Mouse (Mus musculus) stomach, embryonic 16.5 days (tissue): ENCODE data around the gene Crb1. TPM values are rescaled to one million over a fixed set of nuclear protein-coding genes. Genes with fewer than 3 reads are reported as not detected.

Source experiments
- ATAC-seq: fragments of 200-750 bp; cut with Nextera tagmentation; 2 replicates; pipeline ENCODE4 v1.8.0; 2017; ENCODE audit warnings: moderate number of reproducible peaks, moderate TSS enrichment; ENCODE audit not compliant: insufficient read depth, low FRiP score
- H3K27ac ChIP-seq: fragments of 300-500 bp; sonication (generic); 2 replicates; pipeline ENCODE4 v1.5.1; 2014; ENCODE audit warnings: low read length
- H3K27me3 ChIP-seq: fragments of 300-500 bp; sonication (generic); 2 replicates; pipeline ENCODE4 v1.6.1; 2014; ENCODE audit warnings: low read length, control low read depth, mixed read lengths; ENCODE audit not compliant: control insufficient read depth, insufficient read depth
- H3K36me3 ChIP-seq: fragments of 300-500 bp; sonication (generic); 2 replicates; pipeline ENCODE4 v1.6.1; 2014; ENCODE audit warnings: low read length; ENCODE audit not compliant: control insufficient read depth, insufficient read depth
- H3K4me1 ChIP-seq: fragments of 300-500 bp; sonication (generic); 2 replicates; pipeline ENCODE4 v1.6.1; 2014; ENCODE audit warnings: low read length, control low read depth, mixed read lengths; ENCODE audit not compliant: control insufficient read depth, insufficient read depth
- H3K4me2 ChIP-seq: fragments of 300-500 bp; sonication (generic); 2 replicates; pipeline ENCODE4 v1.6.1; 2014; ENCODE audit warnings: low read depth, low read length, mixed read lengths
- H3K4me3 ChIP-seq: fragments of 300-500 bp; sonication (generic); replicated peaks from 2 replicates; pipeline ENCODE4 v1.5.1; 2014; ENCODE audit warnings: mild to moderate bottlenecking, low read length
- H3K9ac ChIP-seq: fragments of 300-500 bp; sonication (generic); 2 replicates; pipeline ENCODE4 v1.6.1; 2014; ENCODE audit warnings: low read length
- H3K9me3 ChIP-seq: fragments of 300-500 bp; sonication (generic); replicated peaks from 2 replicates; pipeline ENCODE4 v1.6.1; 2016; ENCODE audit warnings: low read length, control low read depth; ENCODE audit not compliant: control insufficient read depth
- WGBS: fragments of 180-500 bp; shearing (Covaris S2); extraction: QIAGEN DNeasy Blood & Tissue Kit; methylation state at CpG from one replicate; pipeline ENCODE4 v1.1.7; 2014; 5-methylcytosine and 5-hydroxymethylcytosine counted together
- polyA plus RNA-seq: library from polyadenylated mRNA; unstranded; fragments of >200 nt; fragmentation: Nextera tagmentation; extraction: Ambion mirVana; gene quantifications from 2 replicates; pipeline ENCODE4 v1.2.1, GENCODE M21; 2015

Gene Crb1
- polyA plus RNA-seq, 1 experiment from 2014 or later: 0.09 TPM

- H3K36me3 ChIP-seq: no peaks in the 10 kb centered on the region
- peaks cover 11% of the 10 kb centered on the region for H3K4me1 ChIP-seq
- H3K27me3 ChIP-seq: no peaks in the 10 kb centered on the region
- no peaks in the 10 kb centered on the region for H3K9me3 ChIP-seq
- H3K27ac ChIP-seq: peak overlapping the region; percentile 60
- H3K9ac ChIP-seq: no peak overlapping the region
- H3K4me2 ChIP-seq: no peak overlapping the region
- no peak overlapping the region for H3K4me3 ChIP-seq
- WGBS: 47% methylated on average over 4 of the region's 4 CpGs
- ATAC-seq: no peak
Measured at GRCm38 (mm10) chr1:139210505-139210904, 166.4 kb downstream of the Crb1 start.

GRCm38 (mm10) chr1:139209796-139210195, 167.1 kb downstream of the Crb1 start:
- 18% methylated on average over 7 of the region's 7 CpGs for WGBS
- no peak overlapping the region for H3K4me3 ChIP-seq
- H3K27ac ChIP-seq: peak overlapping the region; percentile 62
- 0 out of 2 replicates have a peak overlapping the region, but pooled peaks have one; percentile 0 for H3K4me2 ChIP-seq
- no peak overlapping the region for H3K9ac ChIP-seq
- ATAC-seq: peak; percentile 62; the same call in 1 of the 2 replicates
- H3K27me3 ChIP-seq: no peaks in the 10 kb centered on the region
- peaks cover 8% of the 10 kb centered on the region for H3K4me1 ChIP-seq
- no peaks in the 10 kb centered on the region for H3K36me3 ChIP-seq
- H3K9me3 ChIP-seq: no peaks in the 10 kb centered on the region

GRCm38 (mm10) chr1:139206259-139206658, 170.6 kb downstream of the Crb1 start:
- no peak for ATAC-seq
- Histone ChIP-seq H3K27ac (no peak overlapping the region), H3K27me3 (no peaks in the 10 kb centered on the region), H3K4me2 (no peak overlapping the region), H3K9ac (no peak overlapping the region), H3K4me1 (peaks cover 8% of the 10 kb centered on the region), H3K36me3 (no peaks in the 10 kb centered on the region), H3K9me3 (no peaks in the 10 kb centered on the region), H3K4me3 (no peak overlapping the region)
- 60% methylated on average over 4 of the region's 4 CpGs for WGBS

GRCm38 (mm10) chr1:139203026-139203425, 173.9 kb downstream of the Crb1 start:
- Histone ChIP-seq H3K4me3 (no peak overlapping the region), H3K9me3 (no peaks in the 10 kb centered on the region), H3K27me3 (no peaks in the 10 kb centered on the region), H3K9ac (no peak overlapping the region), H3K4me2 (no peak overlapping the region), H3K36me3 (no peaks in the 10 kb centered on the region), H3K27ac (no peak overlapping the region), H3K4me1 (no peaks in the 10 kb centered on the region)
- WGBS: 46% methylated on average over 5 of the region's 5 CpGs
- no peak for ATAC-seq

- 26% methylated on average over 5 of the region's 5 CpGs for WGBS
- Histone ChIP-seq H3K4me2 (no peak overlapping the region), H3K9ac (no peak overlapping the region), H3K4me1 (no peaks in the 10 kb centered on the region), H3K36me3 (no peaks in the 10 kb centered on the region), H3K9me3 (no peaks in the 10 kb centered on the region), H3K27me3 (no peaks in the 10 kb centered on the region), H3K4me3 (no peak overlapping the region), H3K27ac (no peak overlapping the region)
- no peak for ATAC-seq
Measured at GRCm38 (mm10) chr1:139194428-139195028, 182.4 kb downstream of the Crb1 start.

GRCm38 (mm10) chr1:139194011-139194410, 182.9 kb downstream of the Crb1 start:
- Histone ChIP-seq H3K4me1 (no peaks in the 10 kb centered on the region), H3K27me3 (no peaks in the 10 kb centered on the region), H3K4me2 (no peak overlapping the region), H3K9me3 (no peaks in the 10 kb centered on the region), H3K36me3 (no peaks in the 10 kb centered on the region), H3K9ac (no peak overlapping the region), H3K27ac (no peak overlapping the region), H3K4me3 (no peak overlapping the region)
- 53% methylated on average over 2 of the region's 2 CpGs for WGBS
- no peak for ATAC-seq

- Histone ChIP-seq H3K36me3 (no peaks in the 10 kb centered on the region), H3K27ac (no peak overlapping the region), H3K4me3 (no peak overlapping the region), H3K9ac (no peak overlapping the region), H3K4me1 (no peaks in the 10 kb centered on the region), H3K4me2 (no peak overlapping the region), H3K27me3 (no peaks in the 10 kb centered on the region), H3K9me3 (no peaks in the 10 kb centered on the region)
- 71% methylated on average over 3 of the region's 3 CpGs for WGBS
- no peak for ATAC-seq
Measured at GRCm38 (mm10) chr1:139192635-139193034, 184.3 kb downstream of the Crb1 start.

GRCm38 (mm10) chr1:139180481-139181149, 196.3 kb downstream of the Crb1 start:
- Histone ChIP-seq H3K4me3 (no peak overlapping the region), H3K27me3 (no peaks in the 10 kb centered on the region), H3K9me3 (no peaks in the 10 kb centered on the region), H3K36me3 (no peaks in the 10 kb centered on the region), H3K9ac (no peak overlapping the region), H3K4me2 (no peak overlapping the region), H3K4me1 (no peaks in the 10 kb centered on the region), H3K27ac (no peak overlapping the region)
- no peak for ATAC-seq
- WGBS: 44% methylated on average over 6 of the region's 6 CpGs

GRCm38 (mm10) chr1:139179707-139180106, 197.2 kb downstream of the Crb1 start:
- no peak overlapping the region for H3K4me3 ChIP-seq
- WGBS: 94% methylated on average over 1 of the region's 1 CpGs
- H3K27me3 ChIP-seq: no peaks in the 10 kb centered on the region
- H3K9ac ChIP-seq: no peak overlapping the region
- H3K36me3 ChIP-seq: no peaks in the 10 kb centered on the region
- H3K4me2 ChIP-seq: no peak overlapping the region
- H3K27ac ChIP-seq: no peak overlapping the region
- ATAC-seq: no peak
- H3K4me1 ChIP-seq: no peaks in the 10 kb centered on the region
- no peaks in the 10 kb centered on the region for H3K9me3 ChIP-seq
